Mouse (Mus musculus): ENCODE measurements around the gene Veph1.

The Veph1 gene

DNA sequence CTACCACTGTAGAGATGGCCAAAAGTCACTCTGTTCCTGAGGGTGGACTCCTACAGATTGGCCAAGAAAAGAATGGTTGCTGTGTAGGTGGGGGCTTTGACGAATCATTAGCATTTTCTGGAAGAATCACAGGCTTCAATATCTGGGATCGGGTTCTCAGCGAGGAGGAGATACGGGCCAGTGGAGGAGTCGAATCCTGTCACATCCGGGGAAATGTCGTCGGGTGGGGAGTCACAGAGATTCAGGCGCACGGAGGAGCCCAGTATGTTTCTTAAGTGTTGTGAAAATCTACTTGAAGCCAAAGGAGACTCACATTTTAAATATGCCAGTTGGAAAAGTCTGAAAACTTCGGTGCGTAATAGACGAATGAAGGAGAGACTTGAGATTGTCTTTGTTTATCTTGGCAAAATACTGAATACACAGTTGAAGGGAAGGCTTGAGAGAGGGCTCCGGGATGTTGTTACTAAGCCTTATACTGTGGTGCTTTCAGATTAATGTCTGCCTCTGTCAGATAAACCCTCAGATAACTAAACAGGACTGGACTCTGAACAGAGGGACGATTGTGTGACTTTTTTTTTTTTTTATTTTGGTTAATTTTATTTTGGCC, 71.6 kb downstream of the Veph1 start:
- DNase-seq (ENCODE audit: low read depth, low spot score): no peak

- no peak for DNase-seq (ENCODE audit: low read depth, low spot score)
Observed at GRCm38 (mm10) chr3:66221243-66221611, 75.4 kb downstream of the Veph1 start.

DNA sequence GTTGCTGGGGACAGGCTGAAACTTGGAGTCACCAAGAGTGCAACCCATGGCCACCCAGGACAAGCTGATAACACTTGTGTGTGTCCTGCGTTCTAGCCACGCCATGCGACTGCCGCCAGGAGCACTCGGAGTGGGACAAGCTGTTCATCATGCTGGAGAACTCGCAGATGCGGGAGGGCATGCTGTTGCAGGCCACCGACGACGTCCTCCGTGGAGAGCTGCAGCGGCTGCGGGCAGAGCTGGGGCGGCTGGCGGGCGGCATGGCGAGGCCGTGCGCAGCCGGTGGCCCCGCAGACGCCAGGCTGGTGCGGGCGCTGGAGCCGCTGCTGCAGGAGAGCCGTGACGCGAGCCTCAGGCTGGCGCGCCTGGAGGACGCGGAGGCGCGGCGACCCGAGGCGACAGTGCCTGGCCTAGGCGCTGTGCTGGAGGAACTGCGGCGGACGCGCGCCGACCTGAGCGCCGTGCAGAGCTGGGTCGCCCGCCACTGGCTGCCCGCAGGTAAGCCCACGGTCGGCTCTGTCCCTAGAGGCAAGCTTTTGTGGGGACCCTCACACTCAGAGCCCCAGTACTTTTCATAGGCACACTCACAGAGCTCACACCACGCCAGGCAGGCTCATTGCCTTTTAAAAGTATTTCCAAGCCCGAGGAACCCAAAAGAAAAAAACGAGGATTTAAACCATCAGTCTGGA, 75.9 kb downstream of the Veph1 start:
- no peak for DNase-seq (ENCODE audit: low read depth, low spot score)

DNA sequence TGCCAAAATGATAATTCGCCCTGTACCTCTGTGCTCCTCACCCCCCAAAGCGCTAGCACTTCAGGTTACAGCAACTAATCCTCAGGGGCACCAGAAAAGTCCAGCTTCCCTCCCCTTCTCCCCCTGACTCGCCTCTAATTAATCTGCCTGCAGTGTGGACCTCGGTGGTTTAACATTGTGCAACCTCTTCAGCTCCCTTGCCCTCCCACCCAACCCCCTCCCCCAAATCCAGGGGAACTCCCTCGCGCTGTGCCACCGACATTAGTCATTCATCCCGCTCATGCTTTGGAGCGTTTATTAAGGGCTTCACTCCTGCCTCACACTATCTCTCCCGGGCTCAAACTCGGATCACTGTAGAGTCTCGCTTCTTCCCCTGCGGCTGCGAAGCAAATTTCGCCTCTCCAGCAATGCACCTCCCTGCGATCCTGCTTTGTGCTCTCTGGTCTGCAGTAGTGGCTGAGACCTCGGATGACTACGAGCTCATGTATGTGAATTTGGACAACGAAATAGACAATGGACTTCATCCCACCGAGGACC, 76.9 kb downstream of the Veph1 start, which contains the start of gene Ptx3:
TSS of gene Ptx3 (plus strand) at position 256 of the 537 bp plus-strand sequence.
- DNase-seq (ENCODE audit: low read depth, low spot score): no peak

DNA sequence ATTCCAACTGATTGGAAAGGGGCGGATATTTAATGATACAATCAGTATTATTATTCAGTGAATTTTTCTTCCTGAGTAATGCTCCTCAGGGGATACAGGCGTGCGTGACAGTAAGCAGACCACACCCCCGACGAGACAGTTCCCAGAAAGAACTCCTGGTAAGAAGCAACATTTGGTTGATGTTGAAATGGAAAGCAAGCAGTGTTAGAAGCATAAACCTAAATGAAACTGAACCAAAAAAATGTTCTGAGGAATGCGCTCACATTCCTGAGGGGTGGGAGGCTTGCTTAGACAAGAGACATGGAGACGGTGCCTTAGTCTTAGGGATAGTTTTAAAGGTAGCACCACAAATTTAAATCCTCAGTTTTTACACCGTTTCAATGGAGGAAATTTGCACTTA, 80.9 kb downstream of the Veph1 start:
- no peak for DNase-seq (ENCODE audit: low read depth, low spot score)

GRCm38 (mm10) chr3:66213524-66213923, 83.1 kb downstream of the Veph1 start:
- DNase-seq (ENCODE audit: low read depth, low spot score): no peak

DNA sequence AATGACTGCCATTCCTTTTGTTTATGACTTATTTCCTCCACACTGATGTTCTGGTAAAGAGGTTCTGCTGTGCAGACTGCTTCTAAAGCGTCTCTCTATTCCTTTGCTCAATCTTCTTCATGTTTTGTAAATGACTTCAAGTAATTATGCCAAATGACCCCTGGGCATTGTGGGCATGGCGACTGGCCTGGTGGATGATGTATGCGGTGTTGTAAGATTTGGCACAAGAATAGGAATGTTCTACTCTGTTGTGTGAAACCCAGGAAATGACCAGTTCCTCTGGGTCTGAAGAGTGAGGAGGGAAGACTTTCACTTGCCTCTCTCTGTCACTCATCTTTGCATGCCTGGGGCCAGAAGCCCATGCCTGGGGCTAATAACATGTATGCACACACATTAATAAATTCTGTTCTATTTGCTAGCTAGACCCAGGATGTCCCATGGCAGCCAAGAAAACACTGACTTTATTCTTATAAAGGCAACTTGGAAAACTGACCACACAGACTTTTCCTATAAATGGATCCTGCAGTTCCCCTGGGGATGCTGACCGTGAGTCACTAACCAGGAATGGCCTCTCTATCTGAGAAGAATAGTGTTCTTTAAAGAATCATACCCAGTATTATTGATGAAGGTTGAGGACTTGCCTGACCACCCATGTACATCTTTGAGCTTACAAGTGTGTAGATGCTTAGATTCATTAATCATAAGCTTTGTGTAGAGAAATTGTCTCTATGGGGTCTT, 87.6 kb downstream of the Veph1 start:
- no peak for DNase-seq (ENCODE audit: low read depth, low spot score)

- no peak for DNase-seq (ENCODE audit: low read depth, low spot score)
Observed at GRCm38 (mm10) chr3:66193910-66194562, 102.6 kb downstream of the Veph1 start.

DNA sequence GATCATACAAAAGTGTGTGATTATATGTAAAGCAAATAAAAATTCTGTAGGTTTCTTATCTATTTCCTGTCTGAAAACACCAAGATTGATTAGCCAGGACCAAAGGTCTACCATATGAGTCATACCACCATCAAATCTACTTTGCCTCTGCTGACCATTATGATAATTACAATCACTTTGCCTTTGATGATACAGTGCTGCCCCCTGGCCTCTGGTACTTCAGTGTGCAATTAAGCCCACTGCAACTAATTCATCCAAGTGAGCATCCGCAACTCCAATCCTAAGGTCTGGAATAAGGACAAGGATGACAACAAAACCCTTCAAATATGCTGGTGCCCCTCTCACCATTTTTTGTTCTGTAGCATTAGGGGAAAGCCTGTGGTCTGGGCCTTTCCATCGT, 117.0 kb downstream of the Veph1 start:
- DNase-seq (ENCODE audit: low read depth, low spot score): no peak

DNA sequence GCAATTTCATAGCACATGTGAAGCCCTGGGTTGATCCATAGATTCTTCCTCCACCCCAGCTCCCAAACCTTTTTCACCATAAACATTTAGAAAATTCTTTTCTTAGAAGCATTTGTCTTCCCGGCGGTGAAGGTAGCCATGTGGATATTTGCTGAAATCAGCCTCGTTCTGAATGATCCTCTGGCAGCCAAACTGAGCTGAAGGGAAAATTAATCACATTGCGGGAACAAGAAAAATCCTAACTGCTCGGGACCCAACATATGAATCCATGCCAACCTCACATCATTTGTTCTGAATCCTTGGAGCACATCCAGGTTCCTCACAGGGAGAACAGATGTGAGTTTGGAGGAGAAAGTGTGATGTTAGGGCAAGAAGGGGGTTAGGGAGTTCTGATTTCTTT, 123.7 kb downstream of the Veph1 start:
- DNase-seq (ENCODE audit: low read depth, low spot score): no peak

- DNase-seq (ENCODE audit: low read depth, low spot score): no peak
Observed at GRCm38 (mm10) chr3:66169873-66170538, 126.6 kb downstream of the Veph1 start.

DNA sequence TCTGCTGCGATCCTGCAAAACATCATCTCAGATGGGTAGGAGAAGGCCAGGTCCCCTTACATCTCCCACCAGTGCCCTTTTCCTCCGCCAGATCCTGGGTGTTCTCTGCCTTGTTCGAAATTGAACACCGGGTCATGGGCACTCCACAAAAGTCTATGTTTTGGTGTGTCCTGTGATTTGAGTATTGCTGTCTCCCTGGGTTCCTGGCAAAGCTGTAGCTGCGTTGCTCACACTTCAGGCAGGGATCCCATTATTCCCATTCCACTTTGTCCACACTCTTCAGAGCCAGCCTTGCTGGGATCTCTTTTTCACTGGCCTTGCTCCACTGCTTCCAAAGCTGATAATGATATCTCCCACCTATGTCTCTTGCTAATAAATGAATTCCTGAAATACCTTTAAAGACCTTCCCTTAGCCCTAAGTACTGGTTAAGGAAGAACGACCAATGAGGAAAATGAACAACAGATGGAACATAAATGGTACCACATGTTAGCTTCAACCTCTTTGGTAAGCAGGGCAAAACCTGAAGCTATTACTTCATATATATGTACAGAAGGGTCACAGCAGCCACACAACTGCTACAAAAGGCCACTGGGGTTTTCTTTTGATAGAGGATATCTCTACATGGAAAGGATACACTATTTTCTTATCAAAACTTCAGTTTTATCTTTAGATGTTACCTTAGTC, 129.9 kb downstream of the Veph1 start:
- DNase-seq (ENCODE audit: low read depth, low spot score): no peak

DNA sequence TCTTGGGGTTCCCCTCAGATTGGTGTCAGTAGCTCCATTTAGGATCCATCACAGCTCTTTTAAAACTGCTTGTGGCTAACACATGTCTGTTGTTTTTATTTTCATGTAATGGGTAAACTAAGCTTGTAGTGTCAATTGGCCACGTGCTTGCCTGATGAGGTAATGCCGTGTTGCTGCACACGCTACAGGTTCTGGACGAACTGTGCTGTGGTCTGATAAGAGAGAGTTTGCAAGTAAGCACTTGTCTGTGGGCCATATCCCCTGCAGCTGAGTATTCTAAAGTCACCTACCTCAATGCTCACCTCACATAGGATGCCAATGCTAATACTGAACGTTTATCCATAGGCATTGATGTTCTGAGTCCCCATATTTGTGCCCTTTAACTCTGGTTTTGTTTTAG, 131.6 kb downstream of the Veph1 start:
- DNase-seq (ENCODE audit: low read depth, low spot score): no peak

DNA sequence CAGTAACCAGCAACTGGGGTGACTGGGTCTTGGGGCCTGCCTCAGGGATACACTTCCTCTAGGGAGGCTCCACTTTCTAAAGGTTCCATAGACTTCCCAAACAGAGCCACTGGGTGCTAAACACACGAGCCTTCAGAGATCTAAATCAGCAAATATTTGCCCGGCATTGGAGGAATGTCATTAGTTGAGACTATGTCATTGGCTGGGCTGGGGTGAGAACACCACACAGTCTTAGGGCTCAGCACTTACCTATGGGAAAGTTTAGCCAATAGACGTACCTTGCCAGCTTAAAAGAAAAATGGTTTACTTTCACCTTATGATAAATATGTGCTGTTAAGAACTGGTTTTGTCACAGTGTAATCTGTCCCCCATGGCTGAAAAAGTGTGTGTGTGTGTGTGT, 132.1 kb downstream of the Veph1 start:
- no peak for DNase-seq (ENCODE audit: low read depth, low spot score)

DNA sequence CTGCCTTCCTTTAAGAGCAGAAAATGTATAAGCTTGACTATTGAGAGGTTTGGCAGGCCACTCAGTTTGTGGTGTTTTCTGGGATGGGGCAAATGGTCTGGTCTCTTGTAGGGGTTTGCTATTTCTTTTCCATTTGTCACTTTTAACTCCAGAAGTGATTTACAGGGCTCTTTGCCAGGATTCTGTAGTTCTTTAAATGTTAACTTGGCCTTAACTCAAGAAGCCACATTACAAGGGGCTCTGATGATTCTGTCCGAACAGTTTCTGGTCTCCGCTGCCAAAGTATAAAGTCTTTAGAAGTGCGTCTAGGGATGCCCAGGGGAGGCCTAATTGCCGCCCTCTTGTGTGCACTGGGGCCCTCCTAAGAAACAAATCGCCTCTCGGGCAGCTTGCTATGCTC, 134.0 kb downstream of the Veph1 start:
- no peak for DNase-seq (ENCODE audit: low read depth, low spot score)

- DNase-seq (ENCODE audit: low read depth, low spot score): no peak
Observed at GRCm38 (mm10) chr3:66157947-66158346, 138.7 kb downstream of the Veph1 start.

DNA sequence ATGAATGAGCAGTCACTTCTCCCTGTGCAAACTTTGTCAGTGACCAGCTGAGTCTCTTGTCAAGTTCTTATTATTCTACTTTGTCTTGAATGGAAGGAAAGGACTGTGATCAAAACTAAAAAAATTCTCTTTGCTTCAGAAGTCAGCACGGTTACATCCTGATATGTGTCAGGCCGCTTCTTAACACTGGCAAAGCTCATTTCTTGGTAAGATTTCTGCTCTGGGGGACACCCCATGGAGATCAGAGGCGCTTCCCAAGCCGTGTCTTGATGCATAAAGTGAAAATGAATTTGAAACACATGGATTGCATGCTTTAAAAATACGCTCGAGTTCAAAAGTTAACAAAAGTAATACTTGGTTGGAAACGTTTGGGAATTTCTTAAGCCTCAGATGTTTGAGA, 159.0 kb downstream of the Veph1 start:
- no peak for DNase-seq (ENCODE audit: low read depth, low spot score)

GRCm38 (mm10) chr3:66131264-66131950, 165.2 kb downstream of the Veph1 start:
- DNase-seq (ENCODE audit: low read depth, low spot score): no peak

DNA sequence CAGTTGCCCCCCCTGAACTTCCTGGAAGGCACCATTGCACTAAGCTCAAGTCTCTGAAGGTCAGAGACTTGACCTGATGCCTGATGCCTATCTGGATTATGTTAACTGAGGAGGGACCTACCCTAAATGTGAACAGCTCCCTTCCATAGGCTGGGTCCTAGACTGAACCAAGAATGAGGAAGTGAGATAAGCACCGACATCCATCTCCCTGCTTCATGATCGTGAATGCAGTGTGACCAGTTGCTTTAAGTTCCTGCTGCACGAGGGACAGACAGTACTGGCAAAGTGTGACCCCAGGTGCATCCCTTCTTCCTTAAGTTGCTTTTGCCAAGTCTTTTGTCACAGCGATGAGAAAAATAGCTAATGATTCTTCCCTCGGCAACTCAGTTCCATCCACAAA, 166.9 kb downstream of the Veph1 start:
- DNase-seq (ENCODE audit: low read depth, low spot score): no peak

- no peak for DNase-seq (ENCODE audit: low read depth, low spot score)
Observed at GRCm38 (mm10) chr3:66105493-66105892, 191.1 kb downstream of the Veph1 start.

GRCm38 (mm10) chr3:66102599-66102932, 194.1 kb downstream of the Veph1 start:
- DNase-seq (ENCODE audit: low read depth, low spot score): no peak

Measured in c-Kit-negative CD71-positive TER-119-positive erythroid progenitor cells, embryonic 14.5 days (primary cell).